Mouse (Mus musculus): ENCODE measurements around the gene Wscd2. TPM values are rescaled to one million over a fixed set of nuclear protein-coding genes. Genes with fewer than 3 reads are reported as not detected.

The Wscd2 gene
- total and polyA plus RNA-seq, 2 experiments from 2014 or later: 0.27 to 4.5 TPM

DNA sequence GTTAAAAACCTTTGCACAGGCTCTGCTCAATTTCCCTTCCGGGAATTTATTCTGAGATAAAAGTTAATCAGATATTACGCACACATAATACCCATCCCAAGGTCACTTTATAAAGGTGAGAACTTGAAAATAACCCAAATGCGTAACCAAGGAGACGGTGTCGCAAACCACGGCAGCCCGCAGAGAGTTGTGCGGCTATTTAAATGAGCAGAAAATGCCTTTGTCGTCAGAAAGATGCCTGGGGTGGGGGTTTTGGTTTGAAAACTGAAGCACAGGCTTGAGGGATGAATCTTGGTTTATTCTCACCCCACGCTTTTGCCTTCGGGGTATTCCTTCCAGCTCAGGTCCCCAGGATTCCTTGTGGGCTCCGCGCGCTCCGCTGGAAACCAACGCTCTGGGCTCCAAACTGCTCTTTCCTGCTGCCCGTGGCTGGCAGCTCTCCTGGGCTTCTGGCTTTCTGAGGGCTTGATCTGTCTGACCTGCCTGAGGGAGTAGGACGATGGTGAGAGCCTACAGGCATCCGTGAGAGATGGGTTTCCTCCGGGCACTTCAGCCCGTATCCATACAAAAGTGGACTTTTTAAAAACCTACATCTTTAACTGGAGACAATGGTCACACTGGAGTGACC lies 28.0 kb upstream of the Wscd2 start:
- no peak for TF ChIP-seq EP300 (IDR thresholded peaks at IDR 0.05; ENCODE audit: low read depth)
- TF ChIP-seq CTCF (IDR thresholded peaks at IDR 0.05; ENCODE audit: low read depth): no peak
- Histone ChIP-seq H3K4me2 (ENCODE audit: low read depth, low read length) (no peak overlapping the region), H3K27ac (ENCODE audit: low read depth) (no peak overlapping the region), H3K9ac (replicated peaks; ENCODE audit: low read depth, low read length) (no peak overlapping the region), H3K4me1 (ENCODE audit: control insufficient read depth, insufficient read depth) (no peaks in the 10 kb centered on the region), H3K4me3 (ENCODE audit: low read depth, low read length) (no peak overlapping the region), H3K36me3 (replicated peaks; ENCODE audit: control insufficient read depth, insufficient read depth, low read length) (no peaks in the 10 kb centered on the region), H3K27me3 (ENCODE audit: control insufficient read depth, insufficient read depth, low read length) (peaks cover 44% of the 10 kb centered on the region), H3K9me3 (replicated peaks; ENCODE audit: control insufficient read depth, low read length) (no peaks in the 10 kb centered on the region)
- DNase-seq (ENCODE audit: low spot score): no peak
- no peak for ATAC-seq (ENCODE audit: insufficient read depth, low read depth)
- WGBS: 31% methylated on average over 21 of the region's 21 CpGs

DNA sequence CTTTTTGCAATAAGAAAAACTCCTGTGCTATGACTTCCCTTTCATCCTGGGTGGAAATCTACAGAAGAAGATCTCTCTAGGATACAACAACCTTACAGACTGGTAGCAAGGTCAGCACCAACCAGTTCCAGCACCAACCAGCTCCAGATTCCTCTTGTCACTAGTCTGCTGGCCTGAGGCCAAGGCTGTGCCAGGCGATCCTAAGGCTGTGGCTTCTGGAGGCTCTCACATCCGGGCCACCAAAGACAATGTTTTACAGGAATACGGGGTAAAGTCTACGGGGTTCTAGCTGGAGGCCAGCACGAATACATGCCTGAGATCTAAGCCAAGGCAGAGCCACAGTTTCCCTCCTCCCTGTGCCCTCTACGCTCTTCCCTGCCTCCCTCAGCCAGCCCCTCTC lies 25.4 kb upstream of the Wscd2 start:
- peaks cover 48% of the 10 kb centered on the region for H3K27me3 ChIP-seq (ENCODE audit: control insufficient read depth, insufficient read depth, low read length)
- no peak for TF ChIP-seq CTCF (IDR thresholded peaks at IDR 0.05; ENCODE audit: low read depth)
- no peak for TF ChIP-seq EP300 (IDR thresholded peaks at IDR 0.05; ENCODE audit: low read depth)

DNA sequence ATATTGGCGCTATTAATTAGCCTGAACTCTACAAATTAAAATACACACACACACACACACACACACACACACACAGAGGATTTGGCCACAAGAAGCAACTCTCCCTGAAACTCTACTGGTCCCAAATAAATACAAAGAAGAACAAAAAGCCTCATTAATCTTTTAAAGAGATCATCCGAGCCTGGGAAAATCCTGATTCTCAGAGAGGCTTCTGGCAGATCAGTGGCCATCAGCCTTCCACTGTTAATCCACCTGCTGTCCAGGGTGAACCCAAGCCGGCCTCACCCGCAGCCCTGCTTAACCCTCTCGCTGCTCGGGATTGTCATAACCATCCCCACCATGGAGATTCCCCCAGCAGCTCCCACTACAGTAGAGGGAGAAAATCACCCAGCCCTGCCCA lies 23.6 kb upstream of the Wscd2 start:
- WGBS: 65% methylated on average over 6 of the region's 6 CpGs
- peaks cover 36% of the 10 kb centered on the region for H3K27me3 ChIP-seq (ENCODE audit: control insufficient read depth, insufficient read depth, low read length)
- H3K4me2 ChIP-seq (ENCODE audit: low read depth, low read length): no peak overlapping the region
- H3K4me1 ChIP-seq (ENCODE audit: control insufficient read depth, insufficient read depth): no peaks in the 10 kb centered on the region
- H3K9ac ChIP-seq (replicated peaks; ENCODE audit: low read depth, low read length): no peak overlapping the region
- DNase-seq (ENCODE audit: low spot score): no peak
- no peaks in the 10 kb centered on the region for H3K36me3 ChIP-seq (replicated peaks; ENCODE audit: control insufficient read depth, insufficient read depth, low read length)
- no peak overlapping the region for H3K27ac ChIP-seq (ENCODE audit: low read depth)
- TF ChIP-seq EP300 (IDR thresholded peaks at IDR 0.05; ENCODE audit: low read depth): no peak
- TF ChIP-seq CTCF (IDR thresholded peaks at IDR 0.05; ENCODE audit: low read depth): no peak
- ATAC-seq (ENCODE audit: insufficient read depth, low read depth): no peak
- no peaks in the 10 kb centered on the region for H3K9me3 ChIP-seq (replicated peaks; ENCODE audit: control insufficient read depth, low read length)
- H3K4me3 ChIP-seq (ENCODE audit: low read depth, low read length): no peak overlapping the region

More for the DNA sequence above, 25.4 kb upstream of the Wscd2 start:
- Histone ChIP-seq H3K4me1 (ENCODE audit: control insufficient read depth, insufficient read depth) (no peaks in the 10 kb centered on the region), H3K9ac (replicated peaks; ENCODE audit: low read depth, low read length) (no peak overlapping the region), H3K4me3 (ENCODE audit: low read depth, low read length) (no peak overlapping the region), H3K36me3 (replicated peaks; ENCODE audit: control insufficient read depth, insufficient read depth, low read length) (no peaks in the 10 kb centered on the region), H3K27ac (ENCODE audit: low read depth) (no peak overlapping the region), H3K4me2 (ENCODE audit: low read depth, low read length) (no peak overlapping the region), H3K9me3 (replicated peaks; ENCODE audit: control insufficient read depth, low read length) (no peaks in the 10 kb centered on the region)
- DNase-seq (ENCODE audit: low spot score): no peak
- 65% methylated on average over 6 of the region's 6 CpGs for WGBS
- ATAC-seq (ENCODE audit: insufficient read depth, low read depth): no peak

DNA sequence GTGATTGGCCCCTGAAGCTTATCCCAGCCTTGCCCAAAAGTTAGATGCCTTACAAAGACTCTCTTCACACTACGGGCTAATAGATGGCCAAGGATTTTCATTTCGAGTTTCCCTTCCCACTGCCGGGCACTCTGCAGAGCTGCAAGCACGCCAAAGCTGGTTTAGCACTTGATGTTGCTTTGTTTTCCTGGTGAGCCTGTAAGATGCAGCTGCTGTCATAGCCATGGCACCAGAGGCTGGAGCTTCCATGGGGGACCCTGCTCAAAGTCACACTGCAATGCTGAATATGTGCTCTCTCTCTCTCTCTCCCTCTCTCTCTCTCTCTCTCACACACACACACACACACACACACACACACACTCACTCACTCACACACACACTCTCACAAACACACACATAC lies 23.1 kb upstream of the Wscd2 start:
- TF ChIP-seq EP300 (IDR thresholded peaks at IDR 0.05; ENCODE audit: low read depth) (no peak), CTCF (IDR thresholded peaks at IDR 0.05; ENCODE audit: low read depth) (no peak)
- Histone ChIP-seq H3K4me2 (ENCODE audit: low read depth, low read length) (no peak overlapping the region), H3K27ac (ENCODE audit: low read depth) (no peak overlapping the region), H3K36me3 (replicated peaks; ENCODE audit: control insufficient read depth, insufficient read depth, low read length) (no peaks in the 10 kb centered on the region), H3K4me1 (ENCODE audit: control insufficient read depth, insufficient read depth) (no peaks in the 10 kb centered on the region), H3K9me3 (replicated peaks; ENCODE audit: control insufficient read depth, low read length) (no peaks in the 10 kb centered on the region), H3K4me3 (ENCODE audit: low read depth, low read length) (no peak overlapping the region), H3K27me3 (ENCODE audit: control insufficient read depth, insufficient read depth, low read length) (peaks cover 35% of the 10 kb centered on the region), H3K9ac (replicated peaks; ENCODE audit: low read depth, low read length) (no peak overlapping the region)
- no peak for ATAC-seq (ENCODE audit: insufficient read depth, low read depth)
- no peak for DNase-seq (ENCODE audit: low spot score)
- 31% methylated on average over 4 of the region's 4 CpGs for WGBS

DNA sequence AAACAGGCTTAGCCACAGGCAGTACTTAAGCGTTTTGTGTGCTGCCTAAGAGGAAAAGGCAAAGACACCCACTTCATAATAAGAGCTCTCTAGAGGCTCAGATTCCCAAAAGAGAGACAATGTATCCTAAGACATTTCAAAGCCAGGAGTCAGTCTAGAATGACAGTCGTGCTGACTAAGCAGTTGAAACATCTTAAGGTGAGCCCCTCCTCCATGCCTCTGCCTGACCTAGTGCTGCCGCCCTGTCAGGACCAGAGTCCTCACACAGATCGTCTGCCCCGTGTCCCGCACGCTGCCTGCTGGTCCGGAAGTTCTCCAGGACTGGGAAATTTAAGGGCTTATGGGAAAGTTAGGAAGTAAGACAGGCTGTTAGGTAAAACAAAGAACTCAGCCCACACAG lies 22.4 kb upstream of the Wscd2 start:
- no peak overlapping the region for H3K27ac ChIP-seq (ENCODE audit: low read depth)
- no peak overlapping the region for H3K4me3 ChIP-seq (ENCODE audit: low read depth, low read length)
- H3K36me3 ChIP-seq (replicated peaks; ENCODE audit: control insufficient read depth, insufficient read depth, low read length): no peaks in the 10 kb centered on the region
- peaks cover 30% of the 10 kb centered on the region for H3K27me3 ChIP-seq (ENCODE audit: control insufficient read depth, insufficient read depth, low read length)
- no peak for DNase-seq (ENCODE audit: low spot score)
- 2% methylated on average over 8 of the region's 8 CpGs for WGBS
- no peak for TF ChIP-seq CTCF (IDR thresholded peaks at IDR 0.05; ENCODE audit: low read depth)
- TF ChIP-seq EP300 (IDR thresholded peaks at IDR 0.05; ENCODE audit: low read depth): no peak
- H3K4me1 ChIP-seq (ENCODE audit: control insufficient read depth, insufficient read depth): no peaks in the 10 kb centered on the region
- no peaks in the 10 kb centered on the region for H3K9me3 ChIP-seq (replicated peaks; ENCODE audit: control insufficient read depth, low read length)
- no peak overlapping the region for H3K4me2 ChIP-seq (ENCODE audit: low read depth, low read length)
- no peak for ATAC-seq (ENCODE audit: insufficient read depth, low read depth)
- H3K9ac ChIP-seq (replicated peaks; ENCODE audit: low read depth, low read length): no peak overlapping the region

DNA sequence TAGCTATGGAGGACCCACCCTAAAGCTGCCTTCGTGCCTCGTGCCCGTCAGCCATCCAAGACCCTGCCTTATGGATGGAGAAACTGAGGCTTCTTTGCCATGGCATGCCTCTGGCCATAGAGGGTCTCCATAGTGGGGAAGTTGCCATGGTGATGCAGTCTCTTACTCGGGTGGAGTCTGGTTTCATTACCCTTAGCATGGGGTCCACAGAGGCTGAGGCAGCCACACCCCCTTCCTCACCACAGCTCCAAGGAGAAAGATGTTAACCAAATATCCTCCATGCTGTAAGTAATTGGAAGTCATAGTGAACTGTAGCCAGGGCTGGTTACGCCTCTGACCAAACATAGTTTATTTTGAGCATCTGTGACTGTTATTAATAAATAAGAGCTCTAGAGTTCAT lies 21.5 kb upstream of the Wscd2 start:
- H3K27ac ChIP-seq (ENCODE audit: low read depth): no peak overlapping the region
- ATAC-seq (ENCODE audit: insufficient read depth, low read depth): no peak
- no peak for DNase-seq (ENCODE audit: low spot score)

More for the DNA sequence above, 21.5 kb upstream of the Wscd2 start:
- 67% methylated on average over 5 of the region's 5 CpGs for WGBS
- no peak overlapping the region for H3K9ac ChIP-seq (replicated peaks; ENCODE audit: low read depth, low read length)
- TF ChIP-seq EP300 (IDR thresholded peaks at IDR 0.05; ENCODE audit: low read depth) (no peak), CTCF (IDR thresholded peaks at IDR 0.05; ENCODE audit: low read depth) (no peak)
- no peak overlapping the region for H3K4me2 ChIP-seq (ENCODE audit: low read depth, low read length)
- no peaks in the 10 kb centered on the region for H3K9me3 ChIP-seq (replicated peaks; ENCODE audit: control insufficient read depth, low read length)
- H3K4me3 ChIP-seq (ENCODE audit: low read depth, low read length): no peak overlapping the region
- no peaks in the 10 kb centered on the region for H3K4me1 ChIP-seq (ENCODE audit: control insufficient read depth, insufficient read depth)
- H3K27me3 ChIP-seq (ENCODE audit: control insufficient read depth, insufficient read depth, low read length): 0 out of 2 replicates have a peak, but pooled peaks cover 24% of the 10 kb centered on the region
- no peaks in the 10 kb centered on the region for H3K36me3 ChIP-seq (replicated peaks; ENCODE audit: control insufficient read depth, insufficient read depth, low read length)
